7 mouse cellular contexts compared by ENCODE assay signal in genomic region chr6:127154708-127155268, GRCm38 (mm10). TPM values are rescaled to one million over a fixed set of nuclear protein-coding genes. Genes with fewer than 3 reads are reported as not detected.
A peak's percentile ranks its signal among the peaks of the same experiment; 100 is the strongest.
DNase-seq lines count a peak whose midpoint lies in the region; ATAC-seq lines count a peak whose summit lies in the region.

No protein-coding gene starts in this region.

- peak overlapping the region; percentile 73 for H3K9ac ChIP-seq in heart, embryonic 11.5 days (ENCODE audit: low read depth, low read length)
- H3K9ac ChIP-seq in kidney, embryonic 14.5 days (ENCODE audit: low read depth, low read length), result peak overlapping the region; percentile 63

- no peaks in the 10 kb centered on the region for H3K36me3 ChIP-seq in heart, embryonic 11.5 days (ENCODE audit: control insufficient read depth, insufficient read depth, low read length)
- H3K36me3 ChIP-seq in kidney, embryonic 14.5 days (ENCODE audit: control insufficient read depth, insufficient read depth, low read length), result no peaks in the 10 kb centered on the region
- H3K36me3 ChIP-seq in splenic B cell, adult 2 months (ENCODE audit: control insufficient read depth, insufficient read depth, low read length, poor library complexity, severe bottlenecking), result no peaks in the 10 kb centered on the region; the same call in 1 of the 2 replicates

- peaks cover 16% of the 10 kb centered on the region for H3K4me1 ChIP-seq in heart, embryonic 11.5 days (ENCODE audit: control insufficient read depth, insufficient read depth, low read length)
- H3K4me1 ChIP-seq in kidney, embryonic 14.5 days (ENCODE audit: control insufficient read depth, insufficient read depth, low read length), result peaks cover 21% of the 10 kb centered on the region

- H3K27ac ChIP-seq in heart, embryonic 11.5 days (ENCODE audit: low read depth, low read length), result peak overlapping the region; percentile 80
- H3K27ac ChIP-seq in kidney, embryonic 14.5 days (ENCODE audit: low read depth, low read length), result peak overlapping the region; percentile 91

- no peaks in the 10 kb centered on the region for H3K9me3 ChIP-seq in heart, embryonic 11.5 days (replicated peaks; ENCODE audit: control insufficient read depth, low read length)
- H3K9me3 ChIP-seq in kidney, embryonic 14.5 days (ENCODE audit: control insufficient read depth, low read length), result no peaks in the 10 kb centered on the region

- H3K27me3 ChIP-seq in heart, embryonic 11.5 days (ENCODE audit: control insufficient read depth, insufficient read depth, low read length), result 0 out of 2 replicates have a peak, but pooled peaks cover 2% of the 10 kb centered on the region
- no peaks in the 10 kb centered on the region for H3K27me3 ChIP-seq in kidney, embryonic 14.5 days (ENCODE audit: control insufficient read depth, insufficient read depth, low read length)
- peaks cover 5% of the 10 kb centered on the region; the same call in 1 of the 2 replicates for H3K27me3 ChIP-seq in splenic B cell, adult 2 months (ENCODE audit: control insufficient read depth, insufficient read depth, low read length, poor library complexity, severe bottlenecking)

- DNase-seq in R1 (ENCODE audit: low read depth, low spot score), result peak; percentile 75
- DNase-seq in lung, postnatal 14 days, result peak; percentile 80
- peak; percentile 68 for DNase-seq in splenic B cell, adult 2 months (ENCODE audit: low read depth, low spot score)
- no peak for DNase-seq in layer of hippocampus, postnatal 36 days

- peak overlapping the region; percentile 69 for H3K4me3 ChIP-seq in heart, embryonic 11.5 days (ENCODE audit: low read depth, low read length)
- peak overlapping the region; percentile 76 for H3K4me3 ChIP-seq in kidney, embryonic 14.5 days (ENCODE audit: low read length)

- peak; percentile 6; the same call in 1 of the 2 replicates for ATAC-seq in common myeloid progenitor, adult 5-6 weeks (replicated peaks; ENCODE audit: low read depth, poor library complexity, severe bottlenecking)
- ATAC-seq in heart, embryonic 11.5 days (replicated peaks; ENCODE audit: insufficient number of reproducible peaks, low FRiP score, low TSS enrichment), result no peak; the same call in 1 of the 2 replicates
- ATAC-seq in kidney, embryonic 14.5 days (ENCODE audit: low FRiP score, low TSS enrichment), result peak; percentile 10

- under 1% methylated on average over 29 of the region's 34 CpGs for WGBS in heart, embryonic 11.5 days (ENCODE audit: insufficient replicate concordance)
- 0% methylated on average over 33 of the region's 34 CpGs for WGBS in kidney, embryonic 14.5 days

- peak overlapping the region; percentile 80 for H3K4me2 ChIP-seq in heart, embryonic 11.5 days
- H3K4me2 ChIP-seq in kidney, embryonic 14.5 days (replicated peaks; ENCODE audit: low read depth, low read length), result peak overlapping the region; percentile 79

RNA-seq across cellular contexts. Expression of gene Ccnd2, which starts 2.8 kb away (rescaled TPM):
- total RNA-seq in common myeloid progenitor, adult 5-6 weeks (2017), result 60.9 and 79.1 TPM in 2 replicates
- polyA plus RNA-seq in heart, embryonic 11.5 days (2014; fragmentation: Nextera tagmentation; extraction: Ambion mirVana), result 712 and 821 TPM in 2 replicates
- polyA plus RNA-seq in kidney, embryonic 14.5 days (2014; fragmentation: Nextera tagmentation; extraction: Ambion mirVana), result 793 and 904 TPM in 2 replicates
- 100 to 1,000 TPM; 144 to 150 TPM for total RNA-seq in layer of hippocampus, postnatal 36 days (2021)

RNA-seq across cellular contexts. Expression of gene Tigar, which starts 45.4 kb away (rescaled TPM):
- 4.1 and 4.8 TPM in 2 replicates for total RNA-seq in common myeloid progenitor, adult 5-6 weeks (2017)
- 5.5 and 6.9 TPM in 2 replicates for polyA plus RNA-seq in heart, embryonic 11.5 days (2014; fragmentation: Nextera tagmentation; extraction: Ambion mirVana)
- 1.2 and 2.6 TPM in 2 replicates for polyA plus RNA-seq in kidney, embryonic 14.5 days (2014; fragmentation: Nextera tagmentation; extraction: Ambion mirVana)
- 10 to 100 TPM; 27.6 to 31.7 TPM for total RNA-seq in layer of hippocampus, postnatal 36 days (2021)

Comparison
In these comparisons a context has a peak if more than half of its experiments do, and no peak if none do; other contexts are left out.
1. DNase-seq: peak in R1 (single experiment), lung, postnatal 14 days (single experiment) and splenic B cell, adult 2 months (single experiment); none in layer of hippocampus, postnatal 36 days (0 of 2).